In genomic region chr4:149123432-149123831, GRCm38 (mm10) we compare ENCODE assay signal across 25 mouse cellular contexts. TPM values are rescaled to one million over a fixed set of nuclear protein-coding genes. Genes with fewer than 3 reads are reported as not detected.
DNase-seq lines count a peak whose midpoint lies in the region; ATAC-seq and TF ChIP-seq lines count a peak whose summit lies in the region.
"Had no signal": no experiment of that assay in that cellular context is flagged by ENCODE, and none has a peak within 500 bp of the region (broad histone marks: within the 10 kb centered on the region; RNA-seq: fewer than 3 reads in every experiment).

No protein-coding gene starts in this region.

- no peak overlapping the region for H3K27ac ChIP-seq in intestine, embryonic 16.5 days (ENCODE audit: low read length)
- no peak overlapping the region for H3K27ac ChIP-seq in stomach, postnatal 0 days (replicated peaks)
- H3K27ac ChIP-seq in left cerebral cortex, adult 2 months = no peak overlapping the region
- H3K27ac ChIP-seq: embryonic facial prominence, embryonic 10.5 days; forebrain, embryonic 13.5 days; gastrocnemius, adult 2 months; hindbrain, embryonic 10.5 days had no signal

- no peak overlapping the region for H3K9ac ChIP-seq in intestine, embryonic 16.5 days (ENCODE audit: low read depth, low read length)
- no peak overlapping the region for H3K9ac ChIP-seq in stomach, postnatal 0 days (ENCODE audit: low read length)
- H3K9ac ChIP-seq: forebrain, embryonic 13.5 days; heart, embryonic 12.5 days had no signal

- WGBS in intestine, embryonic 16.5 days = 52% methylated on average over 5 of the region's 5 CpGs
- 45% methylated on average over 5 of the region's 5 CpGs for WGBS in stomach, postnatal 0 days

- TF ChIP-seq EP300 in stomach, postnatal 0 days (optimal IDR thresholded peaks at IDR 0.05) = no peak

- no peaks in the 10 kb centered on the region for H3K9me3 ChIP-seq in intestine, embryonic 16.5 days (ENCODE audit: control insufficient read depth, low read length)
- H3K9me3 ChIP-seq in stomach, postnatal 0 days (ENCODE audit: control insufficient read depth, low read length) = no peaks in the 10 kb centered on the region
- H3K9me3 ChIP-seq: embryonic facial prominence, embryonic 10.5 days; forebrain, embryonic 13.5 days; heart, embryonic 12.5 days; hindbrain, embryonic 10.5 days had no signal

- peak; percentile 79 for ATAC-seq in intestine, embryonic 16.5 days
- peak; percentile 84 for ATAC-seq in stomach, postnatal 0 days (ENCODE audit: low FRiP score, low TSS enrichment)
- ATAC-seq: forebrain, embryonic 13.5 days; hindbrain, embryonic 16.5 days; inflammation-experienced regulatory T-cells, adult 6 months; Patski had no signal

- no peak overlapping the region for H3K4me3 ChIP-seq in intestine, embryonic 16.5 days (ENCODE audit: low read length)
- no peak overlapping the region for H3K4me3 ChIP-seq in stomach, postnatal 0 days (ENCODE audit: low read depth, low read length)
- no peak overlapping the region for H3K4me3 ChIP-seq in left cerebral cortex, adult 2 months
- H3K4me3 ChIP-seq: embryonic facial prominence, embryonic 10.5 days; forebrain, embryonic 13.5 days; gastrocnemius, adult 2 months; heart, embryonic 12.5 days; hindbrain, embryonic 10.5 days had no signal

- H3K4me1 ChIP-seq in intestine, embryonic 16.5 days (ENCODE audit: control insufficient read depth, insufficient read depth, low read length) = 0 out of 2 replicates have a peak, but pooled peaks cover 4% of the 10 kb centered on the region
- H3K4me1 ChIP-seq in stomach, postnatal 0 days (replicated peaks; ENCODE audit: control insufficient read depth, insufficient read depth) = no peaks in the 10 kb centered on the region
- H3K4me1 ChIP-seq: forebrain, embryonic 13.5 days had no signal

- no peaks in the 10 kb centered on the region for H3K36me3 ChIP-seq in intestine, embryonic 16.5 days (ENCODE audit: control insufficient read depth, insufficient read depth, low read length)
- no peaks in the 10 kb centered on the region for H3K36me3 ChIP-seq in stomach, postnatal 0 days (ENCODE audit: control insufficient read depth, insufficient read depth, low read length)

- intact Hi-C loops in left cerebral cortex, adult 2 months (cut with DNase I) = no loop called here

- H3K27me3 ChIP-seq in intestine, embryonic 16.5 days (replicated peaks; ENCODE audit: control insufficient read depth, insufficient read depth, low read length) = no peaks in the 10 kb centered on the region
- no peaks in the 10 kb centered on the region for H3K27me3 ChIP-seq in stomach, postnatal 0 days (ENCODE audit: control insufficient read depth, insufficient read depth, low read length)
- H3K27me3 ChIP-seq: CH12.LX; forebrain, embryonic 13.5 days; heart, embryonic 12.5 days; Patski had no signal

- H3K4me2 ChIP-seq in intestine, embryonic 16.5 days (ENCODE audit: low read depth, low read length) = no peak overlapping the region
- no peak overlapping the region for H3K4me2 ChIP-seq in stomach, postnatal 0 days (replicated peaks; ENCODE audit: low read depth)
- H3K4me2 ChIP-seq: forebrain, embryonic 13.5 days; heart, embryonic 12.5 days had no signal

- DNase-seq in urinary bladder, postnatal 14 days (ENCODE audit: low spot score) = peak; percentile 38
- DNase-seq in urinary bladder, adult 18-20 months (ENCODE audit: low spot score in 2 of 2) = no peak
- peak; percentile 38 for DNase-seq in WW6 (ENCODE audit: low read depth, low spot score)
- DNase-seq in stomach, postnatal 0 days (ENCODE audit: low spot score) = peak; percentile 77
- DNase-seq in embryo, embryonic 11 days = no peak
- no peak for DNase-seq in adrenal gland, adult (ENCODE audit: inconsistent age in 2 of 2, low spot score in 1 of 2)
- DNase-seq in left cerebral cortex, adult 2 months (ENCODE audit: extremely low spot score in 1 of 2, low spot score in 2 of 2) = no peak
- DNase-seq: adrenal gland, adult 2 months; adrenal gland, postnatal 25 days; cerebellum, adult 18-20 months; cerebellum, adult 9-11 months; cerebellum, postnatal 36 days; gastrocnemius, adult 2 months; gastrocnemius, postnatal 25 days had no signal

- TF ChIP-seq CTCF in stomach, postnatal 0 days (IDR thresholded peaks at IDR 0.05; ENCODE audit: low read depth) = no peak
- no peak for TF ChIP-seq CTCF in left cerebral cortex, adult 2 months (IDR thresholded peaks at IDR 0.05)

RNA-seq across cellular contexts. Expression of gene Cort, which starts 3.1 kb away (rescaled TPM):
- polyA plus RNA-seq in intestine, embryonic 16.5 days (2015; fragmentation: Nextera tagmentation; extraction: Ambion mirVana) = 0.48 TPM in 1 of 2 replicates, not detected in the other
- polyA plus RNA-seq in stomach, postnatal 0 days (2015; fragmentation: Nextera tagmentation; extraction: Ambion mirVana) = not detected in 2 replicates
- 10 to 100 TPM; 12.6 to 14.1 TPM for total RNA-seq in left cerebral cortex, adult 2 months (2021)
- total RNA-seq: granulocyte monocyte progenitor cell, adult 5-6 weeks had no signal
- polyA plus RNA-seq: adrenal gland, adult 2 months; forebrain, embryonic 13.5 days; heart, embryonic 12.5 days; heart, embryonic 16.5 days had no signal

RNA-seq across cellular contexts. Expression of gene Cenps, which starts 14.0 kb away (rescaled TPM):
- polyA plus RNA-seq in intestine, embryonic 16.5 days (2015; fragmentation: Nextera tagmentation; extraction: Ambion mirVana) = 16.8 and 20.4 TPM in 2 replicates
- polyA plus RNA-seq in stomach, postnatal 0 days (2015; fragmentation: Nextera tagmentation; extraction: Ambion mirVana) = 10.6 and 11.5 TPM in 2 replicates
- 10 to 100 TPM; 30.5 to 32.7 TPM for total RNA-seq in left cerebral cortex, adult 2 months (2021)

RNA-seq across cellular contexts. Expression of gene Dffa, which starts 19.5 kb away (rescaled TPM):
- polyA plus RNA-seq in intestine, embryonic 16.5 days (2015; fragmentation: Nextera tagmentation; extraction: Ambion mirVana) = 50.5 and 52.2 TPM in 2 replicates
- 20.1 and 21.7 TPM in 2 replicates for polyA plus RNA-seq in stomach, postnatal 0 days (2015; fragmentation: Nextera tagmentation; extraction: Ambion mirVana)
- 10 to 100 TPM; 62.2 to 69.7 TPM for total RNA-seq in left cerebral cortex, adult 2 months (2021)

RNA-seq across cellular contexts. Expression of gene Pex14, which starts 23.8 kb away (rescaled TPM):
- polyA plus RNA-seq in intestine, embryonic 16.5 days (2015; fragmentation: Nextera tagmentation; extraction: Ambion mirVana) = 63.3 and 64.3 TPM in 2 replicates
- 39.7 and 42.9 TPM in 2 replicates for polyA plus RNA-seq in stomach, postnatal 0 days (2015; fragmentation: Nextera tagmentation; extraction: Ambion mirVana)
- total RNA-seq in left cerebral cortex, adult 2 months (2021) = 10 to 100 TPM; 49.3 to 50.4 TPM

RNA-seq across cellular contexts. Expression of gene Pgd, which starts 43.1 kb away (rescaled TPM):
- polyA plus RNA-seq in intestine, embryonic 16.5 days (2015; fragmentation: Nextera tagmentation; extraction: Ambion mirVana) = 250 and 255 TPM in 2 replicates
- polyA plus RNA-seq in stomach, postnatal 0 days (2015; fragmentation: Nextera tagmentation; extraction: Ambion mirVana) = 266 and 290 TPM in 2 replicates
- total RNA-seq in left cerebral cortex, adult 2 months (2021) = 10 to 100 TPM; 35.1 to 36.5 TPM

Comparison
In these comparisons a context has a peak if more than half of its experiments do, and no peak if none do; other contexts are left out.
1. DNase-seq: peak in urinary bladder, postnatal 14 days (single experiment), WW6 (single experiment) and stomach, postnatal 0 days (single experiment); none in urinary bladder, adult 18-20 months (0 of 2), embryo, embryonic 11 days (single experiment), adrenal gland, adult (0 of 2) and left cerebral cortex, adult 2 months (0 of 2).